Mouse (Mus musculus) forebrain, postnatal 0 days (tissue): ENCODE results near the gene Perm1. TPM values are rescaled to one million over a fixed set of nuclear protein-coding genes. Genes with fewer than 3 reads are reported as not detected.

ENCODE experiments used
- ATAC-seq: fragments of 200-750 bp; cut with Nextera tagmentation; 2 replicates; pipeline ENCODE4 v1.8.0; 2017; ENCODE audit warnings: mild to moderate bottlenecking, moderate library complexity
- DNase-seq: peaks from one replicate; pipeline ENCODE4 v3.0.0-alpha.2; 2015
- H3K27ac ChIP-seq: fragments of 300-500 bp; sonication (generic); 2 replicates; pipeline ENCODE4 v1.5.1; 2014; ENCODE audit warnings: low read depth, mild to moderate bottlenecking, antibody characterized with exemption, low read length, moderate library complexity, mixed read lengths
- H3K27me3 ChIP-seq: fragments of 300-500 bp; sonication (generic); 2 replicates; pipeline ENCODE4 v1.6.1; 2014; ENCODE audit warnings: mild to moderate bottlenecking, low read length, mixed read lengths; ENCODE audit not compliant: insufficient read depth
- H3K36me3 ChIP-seq: fragments of 300-500 bp; sonication (generic); 2 replicates; pipeline ENCODE4 v1.6.1; 2014; ENCODE audit warnings: mild to moderate bottlenecking, moderate library complexity; ENCODE audit not compliant: insufficient read depth
- H3K4me1 ChIP-seq: fragments of 300-500 bp; sonication (generic); 2 replicates; pipeline ENCODE4 v1.6.1; 2014; ENCODE audit warnings: antibody characterized with exemption; ENCODE audit not compliant: insufficient read depth
- H3K4me2 ChIP-seq: fragments of 300-500 bp; sonication (generic); 2 replicates; pipeline ENCODE4 v1.6.1; 2014; ENCODE audit warnings: low read depth, mild to moderate bottlenecking, moderate library complexity
- H3K4me3 ChIP-seq: fragments of 300-500 bp; sonication (generic); 2 replicates; pipeline ENCODE4 v1.5.1; 2014; ENCODE audit warnings: low read depth, low read length, mixed read lengths
- H3K9ac ChIP-seq: fragments of 300-500 bp; sonication (generic); 2 replicates; pipeline ENCODE4 v1.6.1; 2014; ENCODE audit warnings: mild to moderate bottlenecking
- H3K9me3 ChIP-seq: fragments of 300-500 bp; sonication (generic); 2 replicates; pipeline ENCODE4 v1.6.1; 2016; ENCODE audit warnings: low read length
- CTCF ChIP-seq: sonication (generic); IDR thresholded peaks from 2 replicates; pipeline ENCODE4 v1.5.1; 2016; ENCODE audit warnings: antibody characterized with exemption, control low read depth, low read depth
- WGBS: fragments of 180-500 bp; shearing (Covaris S2); extraction: QIAGEN DNeasy Blood & Tissue Kit; methylation state at CpG from one replicate; pipeline ENCODE4 v1.1.7; 2014; 5-methylcytosine and 5-hydroxymethylcytosine counted together
- polyA plus RNA-seq: library from polyadenylated mRNA; unstranded; fragments of >200 nt; fragmentation: Nextera tagmentation; extraction: Ambion mirVana; gene quantifications from 2 replicates; pipeline ENCODE4 v1.2.1, GENCODE M21; 2015
- total RNA-seq: library from RNA; depleted of rRNA; stranded (reverse); fragments of >200 nt; gene quantifications from 2 replicates; pipeline ENCODE4 v1.2.3, GENCODE M21; 2014

Perm1 gene
- total and polyA plus RNA-seq, 2 experiments from 2014 or later: 0.86 to 1.3 TPM

DNA sequence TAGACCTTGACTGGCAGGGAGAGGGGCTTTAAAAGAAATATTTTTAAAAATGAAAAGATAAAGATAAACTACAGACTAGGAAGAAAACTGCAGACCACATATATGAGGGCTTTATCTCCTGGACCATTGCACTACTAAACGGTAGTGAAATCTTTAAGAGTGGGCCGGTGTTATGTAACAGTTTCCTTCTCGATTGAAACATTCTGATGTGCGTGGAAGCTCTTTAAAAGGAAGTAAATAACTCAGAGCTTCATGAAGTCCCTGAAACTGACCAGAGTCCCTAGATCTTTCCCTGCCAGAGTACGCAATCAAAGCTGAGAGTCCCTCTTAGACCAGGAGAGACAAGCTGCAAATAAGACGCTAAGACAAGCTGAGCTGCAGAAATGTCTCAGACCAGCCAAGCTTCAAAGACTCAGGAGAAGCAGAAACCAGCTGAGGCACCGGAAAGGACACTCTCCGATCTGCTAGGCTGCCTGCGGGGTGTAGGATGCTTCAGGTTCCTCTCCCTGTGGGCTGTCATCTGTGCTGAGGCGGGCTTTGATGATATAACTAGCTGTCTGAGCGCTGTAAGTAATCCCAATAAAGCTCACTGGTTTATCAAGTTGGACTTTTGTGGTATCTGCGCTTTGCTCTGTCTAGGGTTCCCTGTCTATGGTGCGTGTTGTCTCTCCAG lies 5.6 kb upstream of the Perm1 start:
- 82% methylated on average over 13 of the region's 13 CpGs for WGBS
- ATAC-seq: no peak

DNA sequence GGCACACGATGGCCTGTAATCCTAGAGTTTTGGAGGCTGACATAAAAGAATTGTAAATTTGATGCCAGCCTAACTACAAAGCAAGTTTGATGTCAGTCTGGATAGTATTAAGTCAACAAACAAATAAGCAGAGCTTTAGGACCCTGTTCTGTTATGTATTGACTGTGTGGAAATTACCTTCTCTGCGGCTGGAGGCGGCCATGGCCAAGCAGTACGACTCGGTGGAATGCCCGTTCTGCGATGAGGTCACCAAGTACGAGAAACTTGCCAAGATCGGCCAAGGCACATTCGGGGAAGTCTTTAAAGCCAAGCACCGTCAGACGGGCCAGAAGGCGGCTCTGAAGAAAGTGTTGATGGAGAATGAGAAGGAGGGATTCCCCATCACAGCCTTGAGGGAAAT lies 2.5 kb upstream of the Perm1 start:
- Histone ChIP-seq H3K36me3 (no peaks in the 10 kb centered on the region), H3K4me1 (no peaks in the 10 kb centered on the region), H3K9ac (no peak overlapping the region), H3K27me3 (no peaks in the 10 kb centered on the region), H3K4me2 (no peak overlapping the region), H3K9me3 (no peaks in the 10 kb centered on the region), H3K27ac (no peak overlapping the region), H3K4me3 (no peak overlapping the region)
- DNase-seq (no peak), ATAC-seq (no peak)
- TF ChIP-seq CTCF: no peak
- WGBS: 93% methylated on average over 13 of the region's 13 CpGs

More for the DNA sequence above, 5.6 kb upstream of the Perm1 start:
- no peak for TF ChIP-seq CTCF
- H3K4me2 ChIP-seq: no peak overlapping the region
- no peak for DNase-seq
- H3K4me3 ChIP-seq: no peak overlapping the region
- H3K27me3 ChIP-seq: no peaks in the 10 kb centered on the region
- H3K4me1 ChIP-seq: no peaks in the 10 kb centered on the region
- no peak overlapping the region for H3K27ac ChIP-seq
- H3K36me3 ChIP-seq: no peaks in the 10 kb centered on the region
- H3K9me3 ChIP-seq: no peaks in the 10 kb centered on the region
- no peak overlapping the region for H3K9ac ChIP-seq

DNA sequence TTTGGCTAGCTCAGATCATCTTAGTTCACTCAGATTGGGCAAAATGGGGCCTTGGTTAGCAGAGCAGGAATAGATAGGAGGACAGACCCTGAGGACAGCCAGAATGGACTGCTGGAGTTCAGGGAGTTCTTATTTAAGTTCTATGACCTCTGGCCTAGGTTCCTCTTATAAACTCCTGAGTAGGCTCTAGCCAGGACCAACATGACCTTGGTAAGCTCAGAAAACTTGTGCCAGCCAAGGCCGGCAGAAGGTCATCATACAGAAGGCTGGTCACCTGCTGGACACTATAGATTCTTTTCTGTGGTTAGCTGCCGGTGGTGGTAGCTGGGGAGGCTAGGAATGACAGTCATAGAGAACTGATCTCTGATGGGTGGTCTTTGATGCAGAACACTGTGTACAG lies 528 bp downstream of the Perm1 start:
- no peaks in the 10 kb centered on the region for H3K4me1 ChIP-seq
- no peaks in the 10 kb centered on the region for H3K27me3 ChIP-seq
- H3K9ac ChIP-seq: no peak overlapping the region
- ATAC-seq (no peak), DNase-seq (no peak)
- H3K4me3 ChIP-seq: no peak overlapping the region
- no peak overlapping the region for H3K27ac ChIP-seq
- TF ChIP-seq CTCF: no peak
- H3K36me3 ChIP-seq: 0 out of 2 replicates have a peak, but pooled peaks cover 6% of the 10 kb centered on the region
- WGBS: 89% methylated on average over 2 of the region's 2 CpGs
- H3K4me2 ChIP-seq: no peak overlapping the region
- H3K9me3 ChIP-seq: no peaks in the 10 kb centered on the region

DNA sequence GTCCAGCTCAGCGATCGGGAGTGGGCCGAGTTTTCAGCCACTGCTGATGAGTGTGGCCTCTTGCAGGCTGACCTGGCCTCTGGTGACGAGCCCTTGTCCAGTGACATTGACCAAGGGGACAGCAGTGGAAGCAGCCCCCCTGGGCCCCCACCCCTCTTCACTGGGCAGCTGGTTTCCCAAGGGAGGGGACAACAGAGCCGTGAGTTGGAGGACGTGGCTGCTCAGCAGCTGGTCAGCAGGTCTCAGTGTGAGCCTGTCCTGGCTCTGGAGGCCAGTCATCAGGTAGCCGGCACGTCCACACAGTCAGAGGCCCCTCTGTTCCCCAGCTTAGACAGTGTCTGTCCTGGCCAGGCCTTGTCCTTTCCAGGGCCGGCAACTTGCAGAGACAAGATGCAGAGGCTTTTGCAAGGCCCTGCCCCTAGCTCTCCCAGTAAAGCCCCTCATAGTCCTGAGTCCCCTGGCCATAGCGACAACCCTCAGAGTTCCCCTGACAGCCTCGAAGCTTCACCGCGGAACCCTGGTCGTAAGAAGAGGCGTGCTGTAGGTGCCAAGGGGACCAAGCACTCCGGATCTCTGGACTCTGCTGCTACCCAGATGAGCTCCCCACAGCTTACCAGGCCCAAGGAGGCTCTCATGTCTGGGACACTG lies 1.5 kb downstream of the Perm1 start:
- H3K27me3 ChIP-seq: no peaks in the 10 kb centered on the region
- H3K36me3 ChIP-seq: peaks cover 10% of the 10 kb centered on the region
- ATAC-seq (no peak), DNase-seq (no peak)
- no peaks in the 10 kb centered on the region for H3K9me3 ChIP-seq
- H3K4me3 ChIP-seq: no peak overlapping the region
- no peak overlapping the region for H3K4me2 ChIP-seq
- TF ChIP-seq CTCF: no peak
- 87% methylated on average over 16 of the region's 16 CpGs for WGBS
- no peak overlapping the region for H3K27ac ChIP-seq
- no peak overlapping the region for H3K9ac ChIP-seq
- H3K4me1 ChIP-seq: no peaks in the 10 kb centered on the region

DNA sequence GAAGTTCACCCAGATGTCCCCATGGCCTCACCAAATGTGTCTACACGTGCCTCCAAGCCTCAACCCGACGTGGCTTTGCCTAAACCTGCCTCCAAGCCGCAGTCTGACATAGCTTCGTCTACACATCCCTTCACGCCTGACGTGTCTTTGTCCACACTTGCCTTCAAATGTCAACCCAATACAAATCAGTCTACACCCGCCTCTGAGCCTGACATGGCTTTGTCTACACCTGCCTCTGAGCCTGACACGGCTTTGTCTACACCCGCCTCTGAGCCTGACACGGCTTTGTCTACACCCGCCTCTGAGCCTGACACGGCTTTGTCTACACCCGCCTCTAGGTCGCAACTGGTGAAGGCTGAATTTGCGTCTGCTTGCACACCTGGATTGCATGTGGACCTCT lies 2.2 kb downstream of the Perm1 start:
- WGBS: 82% methylated on average over 15 of the region's 16 CpGs

DNA sequence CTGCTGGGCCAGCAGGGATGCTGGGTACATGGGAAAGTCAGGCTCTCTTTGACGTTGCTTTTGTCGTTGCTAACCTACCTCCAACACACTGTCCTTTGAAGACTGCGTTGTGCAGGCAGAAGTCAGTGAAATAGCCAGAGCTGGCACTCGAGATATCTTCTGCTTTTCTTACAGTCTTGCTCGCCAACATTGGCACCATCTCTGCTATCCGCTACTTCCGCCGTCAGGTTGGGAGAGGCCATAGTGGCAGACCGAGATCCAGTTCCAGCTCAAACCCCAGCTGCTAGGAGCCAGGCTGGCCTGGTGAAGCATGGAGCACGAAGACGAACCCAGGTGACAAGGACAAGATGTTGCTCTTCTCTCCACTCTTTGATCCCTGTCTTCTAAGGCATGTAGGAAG lies 4.3 kb downstream of the Perm1 start:
- Histone ChIP-seq H3K9me3 (no peaks in the 10 kb centered on the region), H3K36me3 (peaks cover 10% of the 10 kb centered on the region), H3K9ac (no peak overlapping the region), H3K4me2 (no peak overlapping the region), H3K4me3 (no peak overlapping the region), H3K27me3 (no peaks in the 10 kb centered on the region), H3K27ac (no peak overlapping the region), H3K4me1 (no peaks in the 10 kb centered on the region)
- DNase-seq (no peak), ATAC-seq (no peak)
- 86% methylated on average over 11 of the region's 11 CpGs for WGBS
- no peak for TF ChIP-seq CTCF

More for the DNA sequence above, 2.2 kb downstream of the Perm1 start:
- H3K9me3 ChIP-seq: no peaks in the 10 kb centered on the region
- H3K9ac ChIP-seq: no peak overlapping the region
- H3K4me3 ChIP-seq: no peak overlapping the region
- no peak for TF ChIP-seq CTCF
- H3K27me3 ChIP-seq: no peaks in the 10 kb centered on the region
- ATAC-seq: no peak
- no peak overlapping the region for H3K4me2 ChIP-seq
- H3K27ac ChIP-seq: no peak overlapping the region
- peaks cover 10% of the 10 kb centered on the region for H3K36me3 ChIP-seq
- no peak for DNase-seq
- H3K4me1 ChIP-seq: no peaks in the 10 kb centered on the region

DNA sequence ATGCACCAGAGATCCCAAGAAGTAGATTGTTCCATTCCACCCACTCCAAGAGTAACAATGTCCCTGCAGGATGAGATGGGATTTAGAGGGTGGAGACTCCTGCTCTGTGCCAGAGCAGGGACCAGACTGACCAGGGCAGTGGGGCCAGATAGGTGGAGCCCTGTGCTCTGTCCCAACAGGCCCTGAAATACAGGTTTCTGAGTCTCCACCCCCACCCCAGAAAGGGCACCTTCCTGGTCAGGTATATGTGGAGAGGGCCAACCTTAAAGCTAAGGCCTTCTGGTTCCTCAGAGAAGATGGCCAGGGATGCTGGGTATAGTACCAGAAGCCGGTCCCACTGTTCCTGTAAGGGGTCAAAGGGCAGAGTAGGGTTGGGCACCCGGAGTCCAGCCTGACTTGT lies 8.6 kb downstream of the Perm1 start:
- DNase-seq (no peak), ATAC-seq (no peak)
- Histone ChIP-seq H3K4me3 (no peak overlapping the region), H3K4me2 (no peak overlapping the region), H3K4me1 (no peaks in the 10 kb centered on the region), H3K9me3 (no peaks in the 10 kb centered on the region), H3K27me3 (no peaks in the 10 kb centered on the region), H3K27ac (no peak overlapping the region), H3K36me3 (peaks cover 15% of the 10 kb centered on the region), H3K9ac (no peak overlapping the region)
- 96% methylated on average over 2 of the region's 2 CpGs for WGBS
- TF ChIP-seq CTCF: no peak
